Mouse (Mus musculus) kidney, postnatal 36 days (tissue): ENCODE measurements at regions not wholly inside any gene's neighbourhood (a gene's known extent, or its start where the extent isn't known, plus 50 kb on each side); places are given as distances from the start of the nearest gene placed in this dataset.
A peak's percentile ranks its signal among the peaks of the same experiment; 100 is the strongest.

Experiments
- DNase-seq, 2 experiments: peaks; one replicate each; pipeline ENCODE4 v3.0.0; 2021 to 2022; ENCODE audit warnings: mixed read lengths in 2 of 2

DNA sequence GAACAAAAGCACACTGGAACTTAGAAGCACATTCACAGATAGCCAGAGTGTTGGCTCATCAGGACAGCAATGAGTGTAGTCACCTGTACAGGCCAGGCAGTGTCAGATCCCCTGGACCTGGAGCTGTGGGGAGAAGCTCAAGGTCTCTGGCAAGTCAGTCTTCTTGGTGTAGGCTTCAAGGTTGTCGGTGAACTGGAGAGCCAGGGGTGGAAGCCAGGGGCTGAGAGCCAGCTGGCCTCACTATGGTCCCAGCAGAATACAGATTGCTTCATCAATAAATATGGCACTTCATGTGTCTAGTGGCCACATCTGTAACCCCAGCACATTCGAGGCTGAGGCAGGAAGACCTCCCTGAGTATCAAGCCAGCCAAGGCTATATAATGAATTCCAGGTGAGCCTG lies 101.0 kb upstream of the Tgfbr2 start:
- DNase-seq = no peak

DNA sequence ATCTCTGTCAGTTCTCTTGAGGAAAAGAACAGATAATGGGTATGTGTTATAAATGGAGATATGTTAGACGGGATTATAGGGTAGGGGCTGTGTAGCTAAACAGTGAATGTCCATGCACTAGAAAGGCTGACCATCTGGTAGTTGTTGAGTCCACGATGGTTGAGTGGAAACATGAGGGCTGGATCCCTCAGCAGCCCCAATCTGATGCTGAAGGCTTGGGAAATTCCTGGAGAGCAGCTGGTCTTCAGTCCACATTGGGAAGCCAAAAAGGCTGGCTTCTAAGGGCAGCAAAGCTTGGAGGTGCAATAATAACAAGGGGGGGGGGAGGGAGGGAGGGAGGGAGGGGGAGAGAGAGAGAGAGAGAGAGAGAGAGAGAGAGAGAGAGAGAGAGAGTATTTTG lies 97.3 kb upstream of the Tgfbr2 start:
- no peak for DNase-seq

DNA sequence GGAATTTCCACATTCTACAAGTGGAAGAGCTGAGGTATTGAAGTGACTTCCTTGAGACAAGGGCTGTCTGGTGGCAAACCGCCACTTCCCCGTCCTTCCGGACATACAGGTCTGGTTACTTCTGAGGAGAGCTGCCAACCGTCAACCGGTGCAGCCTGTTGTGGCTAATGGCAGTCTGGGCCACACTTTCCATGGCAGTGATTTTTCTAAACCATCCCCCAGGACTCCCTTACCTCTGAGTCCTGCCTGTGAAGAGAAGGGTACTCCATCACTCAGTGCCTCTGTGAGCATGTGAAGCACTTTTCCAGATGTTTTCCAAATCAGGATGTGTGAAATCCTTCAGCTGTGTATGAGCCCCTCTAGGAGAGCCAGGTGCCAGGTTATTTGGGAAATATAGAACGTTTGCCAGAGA lies 95.3 kb upstream of the Tgfbr2 start:
- DNase-seq = peak; percentile 33 to 58

DNA sequence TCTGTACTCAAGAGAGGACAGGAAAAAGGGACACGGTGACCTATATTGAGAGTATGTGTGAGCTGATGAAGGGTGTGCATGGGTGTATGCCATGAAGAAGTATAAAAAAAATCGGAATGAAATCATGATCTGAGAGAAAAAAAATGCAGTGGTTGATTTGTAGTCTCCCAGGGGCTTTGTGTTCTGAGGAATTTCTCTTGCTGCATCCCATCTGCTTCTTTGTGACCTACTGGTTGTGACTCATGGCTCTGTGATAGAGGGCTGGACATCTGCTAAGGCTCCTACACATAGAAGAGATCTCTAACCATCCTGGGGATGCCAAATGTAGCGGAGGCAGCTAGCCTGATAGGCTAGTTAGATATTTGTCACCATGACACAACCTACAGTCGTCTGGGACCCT lies 92.3 kb upstream of the Tgfbr2 start:
- DNase-seq = no peak

DNA sequence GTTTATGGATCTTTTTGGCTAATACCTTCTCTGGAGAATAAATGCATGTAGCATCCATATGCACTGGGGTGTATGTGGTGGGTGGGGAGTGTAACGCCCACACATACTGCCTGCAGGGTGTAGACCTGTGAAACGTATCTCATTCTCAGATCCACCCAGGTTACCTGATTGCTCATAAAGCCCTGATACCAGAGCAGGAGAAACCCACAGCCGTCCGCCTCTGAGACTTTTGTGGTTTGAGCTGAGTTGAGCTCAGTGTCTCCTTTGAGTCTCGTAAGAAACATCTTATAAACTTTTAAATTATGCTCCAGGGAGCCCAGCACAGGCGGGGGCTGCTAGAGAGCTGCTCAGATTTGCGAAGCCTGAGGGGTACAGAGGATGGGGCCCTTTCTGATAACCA lies 88.7 kb upstream of the Tgfbr2 start:
- DNase-seq = no peak

DNA sequence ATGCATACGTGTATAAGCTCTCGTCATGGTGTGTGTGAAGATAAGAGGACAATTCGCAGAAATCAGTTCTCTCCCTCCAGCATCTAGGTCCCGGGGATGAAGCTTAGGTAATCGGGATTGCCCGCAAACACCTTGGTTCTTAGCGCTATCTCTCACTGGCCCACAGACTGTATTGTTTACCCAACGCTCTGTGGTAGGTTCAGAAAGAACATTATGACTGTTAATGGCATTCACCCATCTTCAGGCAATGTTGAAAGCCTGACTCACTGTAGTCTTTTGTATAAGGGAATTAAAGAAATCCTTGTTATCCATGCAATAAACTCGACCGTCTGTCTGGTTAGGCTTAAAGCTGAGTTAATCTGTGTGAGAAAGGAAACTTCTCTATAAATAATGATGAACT lies 84.4 kb upstream of the Tgfbr2 start:
- DNase-seq = no peak

DNA sequence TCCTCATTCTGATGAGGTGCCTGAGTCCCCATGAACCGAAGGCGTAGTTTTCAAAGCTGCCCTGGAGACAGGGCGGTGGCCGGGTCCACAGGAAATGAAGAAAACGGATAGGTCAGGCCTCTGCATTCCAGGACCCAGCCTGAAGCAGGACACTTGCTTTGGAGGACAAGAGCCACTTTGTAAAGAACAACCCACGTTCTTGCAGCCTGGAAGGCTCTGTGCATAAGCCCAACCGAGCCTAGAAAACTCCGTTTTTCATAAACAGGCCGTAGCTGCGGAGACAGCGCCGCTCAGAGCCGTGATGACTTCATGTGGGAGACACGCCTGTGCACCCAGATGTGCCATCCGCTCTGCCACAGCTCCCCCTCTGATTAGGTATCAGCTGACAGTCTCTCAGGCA lies 78.4 kb upstream of the Tgfbr2 start:
- peak; percentile 29 to 42 for DNase-seq

DNA sequence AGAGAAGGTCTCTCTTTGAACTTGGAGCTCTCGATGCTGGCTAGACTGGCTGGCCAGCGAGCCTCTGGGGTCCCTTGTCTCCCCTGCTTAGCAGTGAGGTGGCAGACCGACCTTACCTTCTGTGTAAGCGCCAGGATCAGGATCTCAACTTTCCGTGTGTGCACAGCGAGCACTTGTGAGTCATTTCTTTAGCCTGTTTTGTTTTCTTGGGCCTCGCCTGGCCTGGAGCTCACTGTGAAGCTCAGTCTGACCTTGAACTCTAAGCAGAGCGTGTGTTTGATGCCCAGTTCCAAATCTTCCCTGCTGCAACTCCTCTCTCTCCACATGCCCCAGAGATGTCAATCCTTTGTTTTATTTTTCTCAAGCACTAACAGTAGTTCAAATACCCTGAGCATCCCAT lies 77.6 kb upstream of the Tgfbr2 start:
- DNase-seq = no peak

DNA sequence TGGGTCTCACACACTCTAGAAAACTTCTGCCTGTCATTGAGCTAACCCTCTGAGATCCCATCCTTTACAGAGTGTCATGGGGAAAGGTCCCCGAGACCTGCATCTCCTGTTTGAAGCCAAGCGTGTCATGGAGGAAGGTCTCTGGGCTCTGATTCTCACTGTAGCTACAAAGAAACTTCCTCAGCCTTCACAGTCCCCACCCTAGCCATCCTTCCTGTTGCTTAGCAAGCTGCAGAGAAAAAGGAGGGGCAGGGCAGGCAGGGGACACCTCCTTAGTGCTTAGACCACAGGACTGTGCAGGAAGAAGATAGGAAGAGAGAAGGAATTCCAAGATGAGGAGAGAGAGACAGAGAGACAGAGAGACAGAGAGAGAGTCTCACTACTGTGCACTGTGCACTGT lies 74.6 kb upstream of the Tgfbr2 start:
- DNase-seq = peak; percentile 34 to 49

DNA sequence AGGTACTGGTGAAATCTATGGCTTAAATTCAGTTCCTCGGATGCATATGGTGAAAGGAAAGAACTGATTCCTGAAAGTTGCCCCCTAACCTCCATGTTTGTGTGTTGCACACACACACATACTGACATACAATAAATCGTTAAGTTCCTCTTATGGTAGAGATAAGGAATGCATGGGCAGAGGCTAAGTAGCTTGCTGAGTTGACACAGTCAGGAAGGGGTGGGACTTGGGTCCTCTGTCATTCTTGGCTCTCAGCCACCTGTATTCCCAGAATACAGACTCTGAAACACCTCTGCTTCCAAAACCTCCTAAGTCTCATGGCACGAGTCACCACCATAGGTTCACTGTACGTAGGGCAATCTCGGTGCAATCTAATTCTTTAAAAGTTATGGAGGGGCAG lies 70.0 kb upstream of the Tgfbr2 start:
- DNase-seq = peak; percentile 19 to 26

DNA sequence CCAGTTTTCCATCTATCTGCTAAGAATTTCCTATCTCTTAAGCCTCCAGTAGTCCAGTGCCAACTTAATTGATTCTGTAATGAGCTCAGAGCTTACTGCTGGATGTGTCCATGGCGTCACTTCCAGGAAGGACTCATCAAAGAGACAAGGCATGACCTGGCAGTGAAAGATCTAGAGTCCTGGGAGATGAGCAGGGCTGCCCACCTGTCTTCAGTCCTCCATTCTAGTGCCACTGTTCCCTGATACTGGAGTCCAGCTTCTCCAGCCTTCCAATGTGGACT lies 69.4 kb upstream of the Tgfbr2 start:
- no peak for DNase-seq

DNA sequence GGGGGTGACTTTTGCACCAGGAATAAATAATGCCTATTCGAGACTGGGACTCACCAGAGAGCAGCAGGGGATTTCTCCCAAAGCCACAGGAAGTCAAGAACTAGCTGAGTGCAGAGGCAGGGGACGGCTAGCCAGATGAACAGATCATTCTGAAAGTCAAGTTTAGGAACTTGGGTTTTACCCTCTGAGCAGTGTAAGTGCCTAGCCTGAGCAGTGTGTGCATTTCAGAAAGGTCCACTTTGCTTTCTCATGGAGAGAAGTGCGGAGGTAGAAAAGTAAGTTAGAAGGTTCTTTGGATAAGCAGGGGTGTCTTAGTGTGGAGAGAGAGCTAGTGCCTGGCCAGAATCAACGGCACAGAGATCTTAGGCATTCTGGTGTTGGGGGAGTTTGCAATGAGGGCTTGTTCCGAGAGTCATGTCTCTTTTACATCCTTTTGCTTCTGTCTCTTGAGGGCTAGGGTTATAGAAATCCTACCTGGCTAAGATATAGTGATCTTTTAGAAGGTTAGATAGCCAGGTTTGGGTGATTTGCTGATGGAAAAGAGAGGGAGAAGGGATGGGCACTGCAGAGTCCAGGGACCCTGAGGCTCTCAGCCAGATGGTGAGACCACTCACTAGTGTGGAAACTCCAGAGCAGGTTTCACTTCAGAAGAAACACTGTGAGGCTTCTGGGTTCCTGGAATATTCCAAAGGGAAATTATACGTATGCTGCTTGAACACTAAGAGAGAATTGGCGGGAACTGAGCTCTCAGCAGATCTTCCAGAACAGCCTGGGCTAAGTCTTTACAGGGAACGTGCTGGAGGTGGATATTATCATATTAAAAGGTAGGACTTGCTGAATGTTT lies 68.8 kb upstream of the Tgfbr2 start:
- DNase-seq = no peak

DNA sequence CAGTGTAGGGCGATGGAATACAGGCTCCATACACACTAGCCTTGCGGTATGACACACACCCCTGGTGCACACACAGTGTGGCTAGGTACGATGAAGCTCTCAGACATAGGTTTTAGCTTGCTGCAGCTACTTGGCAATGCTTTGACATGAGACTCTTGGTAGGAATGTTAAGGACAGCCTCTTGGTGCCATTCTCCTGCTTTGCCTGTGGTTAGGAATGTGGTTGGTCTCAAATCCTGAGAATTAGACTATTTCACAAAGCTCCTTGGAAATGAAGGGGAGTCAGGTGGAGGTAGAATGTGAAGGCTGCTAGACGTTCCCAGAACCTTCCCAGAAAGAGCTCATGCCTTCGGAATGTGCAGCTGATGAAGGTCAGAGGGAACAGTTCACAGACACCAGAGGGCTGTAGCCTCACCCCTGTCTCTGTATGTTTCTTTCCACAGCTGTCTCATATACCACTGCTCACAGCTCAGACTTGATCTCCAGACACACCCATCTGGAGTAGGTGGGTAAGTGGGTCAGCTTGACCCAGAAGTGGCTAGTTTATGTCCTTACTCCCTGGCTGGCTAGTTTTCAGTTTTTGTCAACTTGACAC lies 66.9 kb upstream of the Tgfbr2 start:
- no peak for DNase-seq

DNA sequence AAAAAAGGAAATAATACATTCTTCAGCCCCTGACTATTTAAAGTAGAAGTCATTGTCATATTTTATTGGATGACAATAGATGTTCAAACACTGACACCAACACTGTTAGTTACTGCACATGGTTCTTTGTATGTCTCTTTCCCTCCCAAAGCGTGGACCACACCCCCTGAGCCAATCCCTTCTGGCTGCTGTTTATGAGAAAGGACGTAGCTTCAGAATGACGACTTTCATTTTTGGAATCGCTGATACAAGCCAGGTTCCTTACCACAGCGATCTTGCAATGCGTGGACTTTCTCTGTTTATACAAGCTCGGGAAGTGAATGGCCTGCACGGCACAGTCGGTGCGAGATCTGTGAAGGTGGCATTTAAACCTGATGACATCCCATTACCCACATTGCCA lies 66.1 kb upstream of the Tgfbr2 start:
- no peak for DNase-seq

DNA sequence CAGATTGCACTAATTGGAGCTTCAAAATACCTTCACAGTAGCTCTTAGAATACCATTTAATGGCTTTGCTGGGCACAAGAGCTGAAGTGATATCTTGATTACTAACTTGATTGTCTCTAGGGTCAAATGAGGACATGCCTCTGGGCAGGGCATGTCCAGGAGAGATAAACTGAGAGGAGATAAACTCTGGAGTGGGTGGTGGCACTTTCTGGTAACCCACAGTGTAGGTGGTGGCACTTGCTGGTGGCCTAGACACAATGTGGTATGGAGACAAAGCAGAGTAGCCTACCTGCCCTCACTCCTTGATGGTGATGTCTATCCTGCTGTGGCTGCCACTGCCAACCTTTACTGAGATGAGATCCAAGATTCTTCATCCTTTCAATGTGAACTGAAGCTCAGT lies 61.7 kb upstream of the Tgfbr2 start:
- no peak for DNase-seq

DNA sequence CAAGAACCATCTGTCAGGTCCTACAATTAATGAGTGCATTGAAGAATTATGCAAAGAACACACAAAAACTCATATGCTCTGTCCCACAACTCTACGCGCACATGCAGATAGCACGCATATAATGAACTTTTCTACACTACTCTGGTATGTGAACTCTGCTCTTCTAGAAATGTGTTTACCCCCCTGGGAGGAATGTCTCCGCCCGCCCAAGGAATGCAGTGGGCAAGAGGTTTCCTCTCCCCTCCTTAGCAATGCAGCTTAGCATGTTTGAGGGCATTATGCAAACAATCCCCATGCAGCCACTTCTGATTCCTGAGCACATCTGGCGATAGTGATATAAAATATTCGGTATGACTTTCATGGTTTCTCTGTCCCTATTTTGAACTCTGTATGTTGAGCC lies 59.0 kb upstream of the Tgfbr2 start:
- no peak for DNase-seq

DNA sequence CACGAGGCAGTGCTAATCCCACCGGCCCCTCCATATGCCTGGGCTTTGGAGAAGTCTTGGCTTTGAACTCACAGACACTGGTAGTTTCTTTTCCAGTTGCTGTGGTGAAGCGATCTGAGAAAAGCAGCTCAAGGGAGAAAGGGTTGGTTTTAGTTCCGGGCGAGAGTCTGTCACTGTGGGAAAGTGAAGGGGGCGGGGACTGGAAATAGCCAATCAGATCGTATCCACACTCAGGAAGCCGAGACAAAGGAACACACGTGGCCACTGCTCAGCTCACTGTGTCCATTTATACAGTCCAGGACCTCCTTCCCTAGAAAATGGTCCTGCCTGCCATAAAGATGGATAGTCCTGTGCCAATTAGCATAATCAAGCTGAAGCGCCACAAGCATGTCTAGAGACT lies 57.2 kb upstream of the Tgfbr2 start:
- no peak for DNase-seq

DNA sequence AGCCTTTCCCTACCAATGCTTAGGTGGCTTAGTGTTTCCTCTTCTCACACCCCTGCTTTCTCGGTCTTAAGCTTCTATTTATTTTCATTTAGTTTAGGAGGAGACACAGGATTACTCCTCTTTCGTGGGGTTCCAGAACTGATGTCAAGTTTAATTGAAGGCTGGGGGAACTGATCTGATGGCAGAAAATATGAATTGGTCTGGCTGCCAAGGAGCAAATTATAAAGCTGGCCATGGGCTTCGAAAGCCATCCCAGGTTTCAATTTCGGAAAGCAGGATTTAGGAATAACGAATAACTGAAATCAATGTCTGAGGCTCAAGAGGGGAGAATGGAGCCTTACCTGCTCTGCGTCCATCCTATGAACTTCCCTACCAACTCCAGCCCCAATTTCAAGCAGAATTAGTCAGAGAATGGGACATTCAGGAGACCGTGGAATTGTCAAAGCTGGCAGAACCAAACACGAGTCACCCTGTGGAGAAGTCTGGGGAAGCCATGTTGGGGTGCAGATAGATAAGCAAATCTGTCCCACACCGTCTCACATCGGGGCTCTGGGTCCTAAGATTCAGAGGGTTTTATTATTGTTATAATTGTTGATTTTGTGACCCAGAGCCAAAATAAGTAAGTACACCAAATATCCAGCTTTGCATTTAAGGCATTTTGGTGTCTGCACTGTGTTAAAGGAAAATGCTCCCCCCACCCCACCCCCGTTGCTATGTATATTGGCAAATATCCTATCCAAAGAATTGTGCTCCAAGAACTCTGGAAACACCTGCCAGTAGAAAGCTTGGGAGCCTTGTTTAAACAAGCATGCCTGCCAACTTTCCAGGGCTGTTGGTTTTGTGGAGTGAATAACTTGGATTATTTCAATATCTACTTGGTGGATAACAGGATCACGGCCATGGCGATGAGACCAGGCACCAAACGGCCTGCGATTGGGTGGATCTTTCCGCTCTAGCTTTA lies 56.5 kb upstream of the Tgfbr2 start:
- no peak for DNase-seq

DNA sequence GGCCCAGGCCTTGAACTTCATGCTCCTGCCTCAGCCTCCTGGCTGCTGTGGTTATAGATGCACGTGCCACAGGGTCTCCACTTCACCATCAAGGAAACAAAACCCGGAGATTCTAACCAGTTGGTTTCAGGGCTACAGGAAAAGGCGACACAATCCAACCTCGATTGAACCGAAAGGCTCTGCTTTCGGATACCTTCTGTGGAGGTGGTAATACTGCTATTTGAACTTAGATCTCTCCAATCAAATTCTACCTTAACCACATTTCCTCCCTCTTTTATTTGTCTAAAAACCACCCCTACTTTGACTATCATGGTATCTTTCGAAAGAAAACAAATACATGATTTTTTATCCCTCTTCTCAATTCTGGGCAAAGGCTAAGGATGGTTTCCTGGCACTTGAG lies 55.2 kb upstream of the Tgfbr2 start:
- DNase-seq = no peak

DNA sequence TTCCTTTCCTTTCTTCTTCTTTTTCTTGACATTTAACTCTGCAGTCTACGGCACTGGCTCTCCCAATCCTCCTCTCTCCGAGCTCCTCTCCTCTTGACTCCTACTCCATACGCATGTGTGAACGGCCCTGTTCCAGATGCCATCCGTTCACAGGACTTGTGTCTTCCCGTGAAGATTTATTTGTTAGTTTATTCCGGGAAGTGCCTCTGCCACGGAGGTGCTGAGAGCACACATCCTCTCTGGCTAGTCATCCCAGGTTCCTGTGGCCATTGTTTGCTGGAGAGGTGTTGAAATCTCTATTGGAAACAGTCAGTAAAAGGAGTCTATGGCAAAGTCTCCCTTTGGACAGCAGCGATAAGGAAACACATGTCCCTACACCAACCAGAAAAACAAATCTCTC lies 53.3 kb upstream of the Tgfbr2 start:
- peak; percentile 36 to 55 for DNase-seq

DNA sequence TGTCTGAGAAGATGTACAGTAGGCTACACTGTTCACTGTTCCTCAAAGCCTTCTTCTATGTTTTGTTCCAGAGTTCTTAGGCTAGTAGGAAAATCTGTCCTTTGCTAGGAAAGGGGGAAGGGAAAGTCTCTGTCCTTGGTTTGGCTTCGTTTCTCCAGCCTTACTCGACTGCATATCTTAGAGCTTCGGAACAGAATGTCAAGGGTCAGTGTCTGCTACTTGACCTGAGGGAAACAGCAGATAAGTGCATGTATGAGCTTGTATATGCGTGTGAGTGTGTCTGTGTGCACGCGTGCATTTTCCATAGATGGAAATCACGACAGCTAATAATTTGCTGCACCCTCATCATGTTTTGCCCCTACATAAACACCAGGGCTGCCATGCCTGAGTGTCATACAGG lies 52.6 kb upstream of the Tgfbr2 start:
- no peak for DNase-seq
